Mouse (Mus musculus) midbrain, embryonic 10.5 days (tissue): ENCODE data around the gene Tmem41b. TPM values are rescaled to one million over a fixed set of nuclear protein-coding genes. Genes with fewer than 3 reads are reported as not detected.
"Not testable (repeated sequence)": the region's sequence is repeated elsewhere in the genome, so short reads cannot be mapped to it uniquely, and the experiment has no call there.

Experiments used
- DNase-seq: peaks from one replicate; pipeline ENCODE4 v3.0.0-alpha.2; 2017; ENCODE audit warnings: low spot score
- H3K27ac ChIP-seq: fragments of 300-500 bp; sonication (generic); replicated peaks from 2 replicates; pipeline ENCODE4 v1.5.1; 2016; ENCODE audit warnings: mild to moderate bottlenecking
- H3K27me3 ChIP-seq: fragments of 300-500 bp; sonication (generic); 2 replicates; pipeline ENCODE4 v1.6.1; 2016; ENCODE audit warnings: low read depth, mild to moderate bottlenecking; ENCODE audit not compliant: poor library complexity, severe bottlenecking
- H3K36me3 ChIP-seq: fragments of 300-500 bp; sonication (generic); 2 replicates; pipeline ENCODE4 v1.6.1; 2016; ENCODE audit warnings: mild to moderate bottlenecking, moderate library complexity
- H3K4me1 ChIP-seq: fragments of 300-500 bp; sonication (generic); 2 replicates; pipeline ENCODE4 v1.6.1; 2016
- H3K4me3 ChIP-seq: fragments of 300-500 bp; sonication (generic); 2 replicates; pipeline ENCODE4 v1.5.1; 2016; ENCODE audit warnings: mild to moderate bottlenecking, moderate library complexity
- H3K9me3 ChIP-seq: fragments of 300-500 bp; sonication (generic); replicated peaks from 2 replicates; pipeline ENCODE4 v1.6.1; 2016; ENCODE audit warnings: mild to moderate bottlenecking
- WGBS: fragments of 180-500 bp; shearing (Covaris S2); methylation state at CpG from one replicate; pipeline ENCODE4 v1.1.7; 2016; 5-methylcytosine and 5-hydroxymethylcytosine counted together
- polyA plus RNA-seq: library from polyadenylated mRNA; unstranded; fragments of >200 nt; fragmentation: Nextera tagmentation; extraction: Ambion mirVana; gene quantifications from 2 replicates; pipeline ENCODE4 v1.2.1, GENCODE M21; 2016

Tmem41b gene
- polyA plus RNA-seq, result 74.6 and 76.8 TPM in 2 replicates

GRCm38 (mm10) chr7:109986775-109987174 lies at the start of gene Tmem41b:
Tmem41b (minus strand) TSS chr7:109986929.
- peaks cover 17% of the 10 kb centered on the region for H3K36me3 ChIP-seq
- H3K9me3 ChIP-seq, H3K27me3 ChIP-seq, DNase-seq: not testable (repeated sequence)
- 39% methylated on average over 6 of the region's 6 CpGs for WGBS
- H3K4me3 ChIP-seq, result peak within 1 kb of the TSS; percentile 69
- peak within 1 kb of the TSS; percentile 84 for H3K27ac ChIP-seq
- peaks cover 15% of the 10 kb centered on the region for H3K4me1 ChIP-seq

GRCm38 (mm10) chr7:110030342-110030741 lies 43.6 kb upstream of the Tmem41b start:
- H3K36me3 ChIP-seq, result peaks cover 90% of the 10 kb centered on the region
- no peak for DNase-seq
- WGBS, result 91% methylated on average over 3 of the region's 3 CpGs
- no peaks in the 10 kb centered on the region for H3K9me3 ChIP-seq
- no peak overlapping the region for H3K27ac ChIP-seq
- H3K4me1 ChIP-seq, result no peaks in the 10 kb centered on the region
- no peaks in the 10 kb centered on the region for H3K27me3 ChIP-seq
- H3K4me3 ChIP-seq, result no peak overlapping the region

GRCm38 (mm10) chr7:110028826-110029225 lies 42.1 kb upstream of the Tmem41b start:
- Histone ChIP-seq H3K4me3 (no peak overlapping the region), H3K9me3 (peaks cover 9% of the 10 kb centered on the region), H3K4me1 (no peaks in the 10 kb centered on the region), H3K27me3 (no peaks in the 10 kb centered on the region), H3K36me3 (peaks cover 91% of the 10 kb centered on the region), H3K27ac (no peak overlapping the region)
- 95% methylated on average over 1 of the region's 1 CpGs for WGBS
- no peak for DNase-seq

GRCm38 (mm10) chr7:110026594-110026993 lies 39.9 kb upstream of the Tmem41b start:
- Histone ChIP-seq H3K27ac (no peak overlapping the region), H3K4me3 (no peak overlapping the region), H3K27me3 (no peaks in the 10 kb centered on the region), H3K36me3 (peaks cover 91% of the 10 kb centered on the region), H3K9me3 (peaks cover 9% of the 10 kb centered on the region), H3K4me1 (no peaks in the 10 kb centered on the region)
- WGBS, result 83% methylated on average over 2 of the region's 2 CpGs
- no peak for DNase-seq

- no peaks in the 10 kb centered on the region for H3K27me3 ChIP-seq
- 91% methylated on average over 1 of the region's 1 CpGs for WGBS
- H3K36me3 ChIP-seq, result peaks cover 69% of the 10 kb centered on the region
- H3K27ac ChIP-seq, result no peak overlapping the region
- no peak for DNase-seq
- H3K4me3 ChIP-seq, result no peak overlapping the region
- H3K4me1 ChIP-seq, result peaks cover 19% of the 10 kb centered on the region
- H3K9me3 ChIP-seq, result peaks cover 9% of the 10 kb centered on the region
Measured at GRCm38 (mm10) chr7:110023553-110023952, 36.8 kb upstream of the Tmem41b start.

GRCm38 (mm10) chr7:110018631-110019482 lies 32.1 kb upstream of the Tmem41b start:
- no peaks in the 10 kb centered on the region for H3K27me3 ChIP-seq
- WGBS, result under 1% methylated on average over 42 of the region's 42 CpGs
- peaks cover under 1% of the 10 kb centered on the region; the same call in 1 of the 2 replicates for H3K9me3 ChIP-seq
- peaks cover 31% of the 10 kb centered on the region for H3K36me3 ChIP-seq
- H3K4me1 ChIP-seq, result peaks cover 19% of the 10 kb centered on the region
- no peak for DNase-seq
- H3K27ac ChIP-seq, result peak overlapping the region; percentile 96
- peak overlapping the region; percentile 96 for H3K4me3 ChIP-seq

GRCm38 (mm10) chr7:110018117-110018630 lies 31.4 kb upstream of the Tmem41b start, which contains the start of gene Ipo7:
Ipo7 (plus strand) TSS chr7:110018274.
- H3K27me3 ChIP-seq, result no peaks in the 10 kb centered on the region
- under 1% methylated on average over 48 of the region's 48 CpGs for WGBS
- DNase-seq, result peak; percentile 94
- no peaks in the 10 kb centered on the region for H3K9me3 ChIP-seq
- H3K27ac ChIP-seq, result peak within 1 kb of the TSS; percentile 96
- H3K4me1 ChIP-seq, result peaks cover 19% of the 10 kb centered on the region
- peak within 1 kb of the TSS; percentile 96 for H3K4me3 ChIP-seq
- H3K36me3 ChIP-seq, result peaks cover 24% of the 10 kb centered on the region

- Histone ChIP-seq H3K9me3 (no peaks in the 10 kb centered on the region), H3K4me3 (no peak overlapping the region), H3K27me3 (no peaks in the 10 kb centered on the region), H3K36me3 (no peaks in the 10 kb centered on the region), H3K4me1 (peaks cover 5% of the 10 kb centered on the region), H3K27ac (no peak overlapping the region)
- 85% methylated on average over 5 of the region's 5 CpGs for WGBS
- no peak for DNase-seq
Measured at GRCm38 (mm10) chr7:110014272-110014671, 27.5 kb upstream of the Tmem41b start.

- H3K27me3 ChIP-seq, result no peaks in the 10 kb centered on the region
- no peaks in the 10 kb centered on the region for H3K9me3 ChIP-seq
- no peak overlapping the region for H3K4me3 ChIP-seq
- H3K36me3 ChIP-seq, result no peaks in the 10 kb centered on the region
- no peak for DNase-seq
- no peak overlapping the region for H3K27ac ChIP-seq
- no peaks in the 10 kb centered on the region for H3K4me1 ChIP-seq
- 62% methylated on average over 1 of the region's 1 CpGs for WGBS
Measured at GRCm38 (mm10) chr7:110011417-110011816, 24.7 kb upstream of the Tmem41b start.

GRCm38 (mm10) chr7:110009084-110009483 lies 22.4 kb upstream of the Tmem41b start:
- Histone ChIP-seq H3K27ac (no peak overlapping the region), H3K4me1 (no peaks in the 10 kb centered on the region), H3K36me3 (no peaks in the 10 kb centered on the region), H3K9me3 (no peaks in the 10 kb centered on the region), H3K4me3 (no peak overlapping the region), H3K27me3 (no peaks in the 10 kb centered on the region)
- DNase-seq, result no peak
- WGBS, result 95% methylated on average over 6 of the region's 6 CpGs

- Histone ChIP-seq H3K36me3 (no peaks in the 10 kb centered on the region), H3K4me3 (no peak overlapping the region), H3K27ac (no peak overlapping the region), H3K4me1 (no peaks in the 10 kb centered on the region), H3K9me3 (no peaks in the 10 kb centered on the region), H3K27me3 (no peaks in the 10 kb centered on the region)
- DNase-seq, result no peak
- WGBS, result 92% methylated on average over 1 of the region's 1 CpGs
Measured at GRCm38 (mm10) chr7:110008513-110008912, 21.8 kb upstream of the Tmem41b start.

- DNase-seq, result no peak
- H3K36me3 ChIP-seq, result no peaks in the 10 kb centered on the region
- H3K27ac ChIP-seq, result no peak overlapping the region
- H3K4me1 ChIP-seq, result peaks cover 6% of the 10 kb centered on the region
- H3K9me3 ChIP-seq, result no peaks in the 10 kb centered on the region
- H3K27me3 ChIP-seq, result no peaks in the 10 kb centered on the region
- WGBS, result 79% methylated on average over 5 of the region's 5 CpGs
- no peak overlapping the region for H3K4me3 ChIP-seq
Measured at GRCm38 (mm10) chr7:110006471-110007195, 19.9 kb upstream of the Tmem41b start.

GRCm38 (mm10) chr7:110005976-110006375 lies 19.2 kb upstream of the Tmem41b start:
- H3K4me1 ChIP-seq, result peaks cover 6% of the 10 kb centered on the region
- H3K36me3 ChIP-seq, result no peaks in the 10 kb centered on the region
- no peak overlapping the region for H3K27ac ChIP-seq
- no peaks in the 10 kb centered on the region for H3K9me3 ChIP-seq
- H3K27me3 ChIP-seq, result no peaks in the 10 kb centered on the region
- no peak for DNase-seq
- H3K4me3 ChIP-seq, result no peak overlapping the region
